Mouse (Mus musculus): ENCODE data around the gene Pced1b. TPM values are rescaled to one million over a fixed set of nuclear protein-coding genes. Genes with fewer than 3 reads are reported as not detected.
A peak's percentile ranks its signal among the peaks of the same experiment; 100 is the strongest.

Pced1b gene
- polyA plus RNA-seq, 1 experiment from 2014 or later, result 8.7 TPM

DNA sequence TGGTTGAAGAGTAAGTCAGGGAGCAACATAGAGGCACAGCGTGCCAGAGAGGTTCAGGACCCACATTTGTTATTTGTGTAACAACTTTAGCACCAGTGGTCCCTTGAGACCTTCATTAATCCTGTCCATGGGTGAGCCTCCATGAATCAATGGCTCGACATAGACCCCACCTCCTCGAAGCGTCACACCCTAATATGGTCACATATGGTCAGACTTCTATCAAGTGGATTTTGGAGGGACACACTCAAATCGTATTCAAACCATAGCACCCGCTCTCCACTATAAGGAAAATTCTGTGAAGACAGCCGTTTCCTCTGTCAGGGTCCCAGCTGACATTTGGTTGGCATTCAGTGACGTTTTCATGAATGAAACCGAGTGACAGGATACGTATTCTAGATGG lies 2.4 kb downstream of the Pced1b start:
- H3K4me1 ChIP-seq (ENCODE audit: control insufficient read depth, insufficient read depth, low read length), result no peaks in the 10 kb centered on the region
- peaks cover 3% of the 10 kb centered on the region; the same call in 1 of the 2 replicates for H3K9me3 ChIP-seq (ENCODE audit: control insufficient read depth, low read length)
- H3K36me3 ChIP-seq (ENCODE audit: control insufficient read depth, insufficient read depth, low read length), result no peaks in the 10 kb centered on the region
- no peak overlapping the region for H3K9ac ChIP-seq (ENCODE audit: low read depth, low read length)
- WGBS, result 90% methylated on average over 10 of the region's 10 CpGs
- no peak overlapping the region for H3K4me2 ChIP-seq (replicated peaks; ENCODE audit: low read depth, low read length)
- H3K27ac ChIP-seq (ENCODE audit: low read depth, low read length), result no peak overlapping the region
- no peaks in the 10 kb centered on the region for H3K27me3 ChIP-seq (ENCODE audit: control insufficient read depth, insufficient read depth, low read length)
- no peak overlapping the region for H3K4me3 ChIP-seq (ENCODE audit: low read length)
- ATAC-seq (ENCODE audit: low FRiP score, low TSS enrichment), result no peak

DNA sequence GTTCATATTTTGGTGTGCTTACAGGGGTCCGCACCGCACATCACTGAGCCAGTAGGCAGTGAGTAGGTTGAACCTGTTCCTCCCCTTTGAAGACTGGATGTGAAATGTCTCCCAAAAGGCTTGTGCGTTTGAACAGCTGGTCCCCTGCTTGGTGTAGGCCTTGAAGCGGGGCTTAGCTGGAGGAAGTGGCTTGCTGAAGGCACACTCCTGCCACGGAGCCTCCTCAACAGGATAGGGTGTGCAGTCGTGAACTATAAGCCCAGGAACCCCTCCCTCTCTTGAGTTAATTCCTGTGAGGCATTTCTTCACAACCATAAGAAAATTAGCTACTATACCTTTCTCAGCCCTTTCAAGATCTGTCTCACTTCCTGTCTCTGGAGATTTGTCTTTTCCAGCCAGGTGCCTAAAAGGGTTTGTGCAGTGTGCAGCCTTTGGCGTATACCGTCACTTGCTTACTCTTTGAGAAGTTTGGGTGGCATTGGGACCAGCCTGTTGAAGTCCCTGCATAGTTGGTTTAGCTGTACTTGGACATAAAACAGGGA lies 5.7 kb downstream of the Pced1b start:
- no peak overlapping the region for H3K27ac ChIP-seq (ENCODE audit: low read depth, low read length)
- H3K36me3 ChIP-seq (ENCODE audit: control insufficient read depth, insufficient read depth, low read length), result no peaks in the 10 kb centered on the region
- H3K4me1 ChIP-seq (ENCODE audit: control insufficient read depth, insufficient read depth, low read length), result no peaks in the 10 kb centered on the region
- ATAC-seq (ENCODE audit: low FRiP score, low TSS enrichment), result no peak
- peaks cover 3% of the 10 kb centered on the region; the same call in 1 of the 2 replicates for H3K9me3 ChIP-seq (ENCODE audit: control insufficient read depth, low read length)
- H3K4me2 ChIP-seq (replicated peaks; ENCODE audit: low read depth, low read length), result no peak overlapping the region
- H3K9ac ChIP-seq (ENCODE audit: low read depth, low read length), result no peak overlapping the region
- no peak overlapping the region for H3K4me3 ChIP-seq (ENCODE audit: low read length)
- no peaks in the 10 kb centered on the region for H3K27me3 ChIP-seq (ENCODE audit: control insufficient read depth, insufficient read depth, low read length)
- WGBS, result 79% methylated on average over 8 of the region's 8 CpGs

DNA sequence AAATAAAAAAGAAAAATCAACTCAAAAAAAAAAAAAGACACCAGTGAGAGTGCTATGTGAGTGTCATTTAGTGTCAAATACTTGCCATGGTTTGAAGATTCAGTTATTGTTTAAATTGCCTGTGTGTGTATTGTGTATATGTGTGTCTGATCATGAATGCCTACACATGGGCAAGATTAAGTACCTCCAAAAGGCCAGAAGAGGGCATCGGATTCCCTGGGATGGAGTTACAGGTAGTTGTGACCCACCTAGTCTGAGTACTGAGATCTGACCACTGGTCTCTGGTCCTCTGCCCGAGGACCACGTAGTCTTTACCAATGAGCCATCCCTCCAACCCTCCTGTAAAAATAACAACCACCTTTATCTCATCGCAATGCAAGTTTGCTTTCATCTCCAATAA lies 7.5 kb downstream of the Pced1b start:
- peaks cover 2% of the 10 kb centered on the region; the same call in 1 of the 2 replicates for H3K4me1 ChIP-seq (ENCODE audit: control insufficient read depth, insufficient read depth, low read length)
- no peak overlapping the region for H3K27ac ChIP-seq (ENCODE audit: low read depth, low read length)
- no peaks in the 10 kb centered on the region for H3K27me3 ChIP-seq (ENCODE audit: control insufficient read depth, insufficient read depth, low read length)
- WGBS, result 91% methylated on average over 4 of the region's 4 CpGs
- no peak overlapping the region for H3K9ac ChIP-seq (ENCODE audit: low read depth, low read length)
- H3K4me2 ChIP-seq (replicated peaks; ENCODE audit: low read depth, low read length), result no peak overlapping the region
- H3K9me3 ChIP-seq (ENCODE audit: control insufficient read depth, low read length), result peaks cover 3% of the 10 kb centered on the region; the same call in 1 of the 2 replicates
- H3K36me3 ChIP-seq (ENCODE audit: control insufficient read depth, insufficient read depth, low read length), result no peaks in the 10 kb centered on the region
- no peak overlapping the region for H3K4me3 ChIP-seq (ENCODE audit: low read length)
- no peak for ATAC-seq (ENCODE audit: low FRiP score, low TSS enrichment)

DNA sequence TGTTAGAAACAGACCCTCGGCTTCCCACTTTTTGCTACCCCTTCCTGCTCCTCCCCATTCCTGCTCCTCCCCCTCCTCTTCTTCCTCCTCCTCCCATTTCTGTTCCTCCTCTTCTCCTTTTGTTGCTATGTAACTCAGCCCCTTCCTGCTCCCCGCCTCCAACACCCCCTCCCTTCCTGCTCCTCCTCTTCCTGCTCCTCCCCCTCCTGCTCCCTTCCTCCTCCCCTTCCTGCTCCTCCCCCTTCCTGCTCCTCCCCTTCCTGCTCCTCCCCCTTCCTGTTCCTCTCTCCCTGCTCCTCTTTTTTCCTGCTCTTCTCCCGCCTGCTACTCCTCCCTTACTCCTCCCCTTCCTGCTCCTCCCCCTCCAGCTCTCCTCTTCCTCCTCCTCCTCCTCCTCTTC lies 8.9 kb downstream of the Pced1b start:
- H3K4me3 ChIP-seq (ENCODE audit: low read length), result no peak overlapping the region
- H3K27ac ChIP-seq (ENCODE audit: low read depth, low read length), result no peak overlapping the region
- no peaks in the 10 kb centered on the region for H3K36me3 ChIP-seq (ENCODE audit: control insufficient read depth, insufficient read depth, low read length)
- no peak for ATAC-seq (ENCODE audit: low FRiP score, low TSS enrichment)
- H3K9me3 ChIP-seq (ENCODE audit: control insufficient read depth, low read length), result no peaks in the 10 kb centered on the region
- no peaks in the 10 kb centered on the region for H3K27me3 ChIP-seq (ENCODE audit: control insufficient read depth, insufficient read depth, low read length)
- no peak overlapping the region for H3K4me2 ChIP-seq (replicated peaks; ENCODE audit: low read depth, low read length)
- peaks cover 3% of the 10 kb centered on the region; the same call in 1 of the 2 replicates for H3K4me1 ChIP-seq (ENCODE audit: control insufficient read depth, insufficient read depth, low read length)
- 82% methylated on average over 3 of the region's 3 CpGs for WGBS
- no peak overlapping the region for H3K9ac ChIP-seq (ENCODE audit: low read depth, low read length)

DNA sequence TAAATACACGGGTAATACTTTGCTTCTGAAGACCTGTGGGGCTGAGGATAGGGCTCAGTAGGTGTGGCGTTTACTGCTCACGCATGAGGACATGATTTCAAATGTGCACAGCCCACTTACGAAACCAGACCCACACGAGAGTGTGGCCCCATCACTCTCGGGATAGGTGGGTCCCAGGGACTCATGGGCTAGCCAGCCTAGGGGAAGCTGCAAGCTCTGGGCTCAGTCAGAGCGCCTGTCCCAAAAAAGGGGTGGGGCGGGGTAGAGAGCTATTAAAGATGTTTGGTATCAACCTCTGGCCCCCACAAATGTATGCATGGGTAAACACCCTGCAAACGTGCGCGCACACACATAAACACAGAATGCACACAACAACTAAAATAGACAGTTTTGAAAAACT lies 9.5 kb downstream of the Pced1b start:
- Histone ChIP-seq H3K9ac (ENCODE audit: low read depth, low read length) (no peak overlapping the region), H3K4me2 (replicated peaks; ENCODE audit: low read depth, low read length) (no peak overlapping the region), H3K27me3 (ENCODE audit: control insufficient read depth, insufficient read depth, low read length) (no peaks in the 10 kb centered on the region), H3K36me3 (ENCODE audit: control insufficient read depth, insufficient read depth, low read length) (no peaks in the 10 kb centered on the region), H3K9me3 (ENCODE audit: control insufficient read depth, low read length) (no peaks in the 10 kb centered on the region), H3K27ac (ENCODE audit: low read depth, low read length) (no peak overlapping the region), H3K4me1 (ENCODE audit: control insufficient read depth, insufficient read depth, low read length) (peaks cover 3% of the 10 kb centered on the region; the same call in 1 of the 2 replicates), H3K4me3 (ENCODE audit: low read length) (no peak overlapping the region)
- 0 out of 2 replicates have a peak, but pooled peaks have one; percentile 33 for ATAC-seq (ENCODE audit: low FRiP score, low TSS enrichment)
- WGBS, result 92% methylated on average over 11 of the region's 11 CpGs

DNA sequence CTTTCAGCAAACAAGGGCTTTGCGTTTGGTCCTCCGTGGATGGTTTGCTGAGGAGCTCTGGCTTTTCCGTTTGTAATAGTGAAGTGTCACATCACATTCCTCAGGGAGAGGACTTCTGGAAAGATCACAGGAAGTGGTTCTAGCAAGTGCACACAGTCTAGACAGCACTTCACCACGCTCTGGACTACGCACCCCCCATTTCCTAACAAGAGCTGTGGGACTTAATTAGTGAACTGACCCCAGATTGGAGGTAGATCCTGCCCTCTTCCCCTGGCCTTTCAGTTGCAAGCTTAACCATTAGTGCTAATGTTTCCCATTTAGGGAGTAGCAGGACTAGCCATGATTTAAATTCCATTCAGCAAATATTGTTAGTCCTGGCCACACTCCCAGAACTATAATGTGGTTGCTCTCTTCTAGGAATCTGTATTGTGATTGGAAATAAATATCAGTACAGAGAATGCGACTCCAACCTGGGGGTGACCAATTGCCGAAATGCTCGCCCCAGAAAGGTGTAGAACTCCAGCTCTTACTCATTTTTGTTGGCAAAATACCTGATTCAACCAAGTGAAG lies 10.4 kb downstream of the Pced1b start:
- no peaks in the 10 kb centered on the region for H3K27me3 ChIP-seq (ENCODE audit: control insufficient read depth, insufficient read depth, low read length)
- peaks cover 3% of the 10 kb centered on the region; the same call in 1 of the 2 replicates for H3K4me1 ChIP-seq (ENCODE audit: control insufficient read depth, insufficient read depth, low read length)
- peak; percentile 51 for ATAC-seq (ENCODE audit: low FRiP score, low TSS enrichment)
- no peak overlapping the region for H3K4me3 ChIP-seq (ENCODE audit: low read length)
- H3K9ac ChIP-seq (ENCODE audit: low read depth, low read length), result no peak overlapping the region
- no peak overlapping the region for H3K4me2 ChIP-seq (replicated peaks; ENCODE audit: low read depth, low read length)
- H3K27ac ChIP-seq (ENCODE audit: low read depth, low read length), result no peak overlapping the region
- no peaks in the 10 kb centered on the region for H3K9me3 ChIP-seq (ENCODE audit: control insufficient read depth, low read length)
- 44% methylated on average over 8 of the region's 8 CpGs for WGBS
- no peaks in the 10 kb centered on the region for H3K36me3 ChIP-seq (ENCODE audit: control insufficient read depth, insufficient read depth, low read length)

DNA sequence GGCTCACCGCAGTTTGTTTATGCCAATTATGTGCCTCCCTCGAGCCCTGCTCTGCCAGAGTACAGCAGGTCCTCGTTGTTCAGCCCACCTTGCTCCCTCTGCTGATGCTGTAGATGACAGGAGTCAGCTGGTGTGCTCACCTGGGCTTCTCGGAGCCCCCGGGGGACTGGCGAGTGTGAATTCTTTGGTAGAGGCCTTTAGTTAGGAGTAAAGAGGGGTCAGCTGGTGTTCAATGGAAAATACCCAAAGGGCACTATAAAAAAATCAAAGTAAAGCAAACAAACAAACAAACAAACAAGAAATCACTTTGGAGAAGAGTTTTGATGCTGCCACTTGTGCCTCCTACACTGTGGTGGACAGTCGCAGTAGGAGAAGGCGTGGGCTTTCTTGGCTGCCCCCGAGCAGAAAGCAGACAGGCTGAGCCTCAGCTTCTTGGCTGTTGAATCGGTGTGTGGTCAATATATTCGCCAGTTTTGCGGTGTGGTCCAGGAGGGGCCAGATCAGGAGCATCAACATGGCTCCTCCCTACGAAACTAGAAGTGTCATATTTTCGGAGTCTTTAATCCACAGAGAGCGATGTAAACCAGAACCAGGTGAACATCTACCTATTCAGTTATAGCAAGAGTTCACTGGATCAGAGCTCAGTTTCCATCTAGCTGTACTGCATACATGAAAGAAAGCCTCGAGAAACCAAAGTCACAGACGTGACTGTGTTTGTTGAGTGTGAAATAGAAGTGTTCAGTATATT lies 11.8 kb downstream of the Pced1b start:
- Histone ChIP-seq H3K9ac (ENCODE audit: low read depth, low read length) (no peak overlapping the region), H3K4me3 (ENCODE audit: low read length) (no peak overlapping the region), H3K4me1 (ENCODE audit: control insufficient read depth, insufficient read depth, low read length) (peaks cover 3% of the 10 kb centered on the region; the same call in 1 of the 2 replicates), H3K4me2 (replicated peaks; ENCODE audit: low read depth, low read length) (no peak overlapping the region), H3K9me3 (ENCODE audit: control insufficient read depth, low read length) (no peaks in the 10 kb centered on the region), H3K27ac (ENCODE audit: low read depth, low read length) (no peak overlapping the region), H3K36me3 (ENCODE audit: control insufficient read depth, insufficient read depth, low read length) (no peaks in the 10 kb centered on the region), H3K27me3 (ENCODE audit: control insufficient read depth, insufficient read depth, low read length) (no peaks in the 10 kb centered on the region)
- ATAC-seq (ENCODE audit: low FRiP score, low TSS enrichment), result no peak
- 78% methylated on average over 17 of the region's 17 CpGs for WGBS

DNA sequence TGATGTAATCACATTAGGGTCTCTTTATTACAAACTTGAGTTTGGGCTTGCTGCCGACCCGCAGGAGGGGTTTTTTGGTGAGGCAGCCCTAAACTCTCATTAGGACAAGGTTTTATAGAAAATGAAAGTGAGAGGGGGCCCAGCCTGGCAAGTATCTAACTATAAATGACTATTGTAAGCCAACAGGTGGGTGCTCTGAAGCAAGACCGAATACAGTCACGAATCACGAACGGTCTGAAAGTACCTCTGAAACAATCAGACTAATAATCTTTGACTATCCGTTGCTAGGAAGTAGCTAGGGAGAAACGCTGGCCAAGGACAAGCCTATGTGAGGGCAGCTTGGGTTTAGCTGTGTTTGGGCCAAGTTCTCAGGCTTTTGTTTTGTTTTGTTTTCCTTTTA lies 12.4 kb downstream of the Pced1b start:
- H3K27me3 ChIP-seq (ENCODE audit: control insufficient read depth, insufficient read depth, low read length), result no peaks in the 10 kb centered on the region
- H3K9ac ChIP-seq (ENCODE audit: low read depth, low read length), result no peak overlapping the region
- H3K9me3 ChIP-seq (ENCODE audit: control insufficient read depth, low read length), result no peaks in the 10 kb centered on the region
- peaks cover 3% of the 10 kb centered on the region; the same call in 1 of the 2 replicates for H3K4me1 ChIP-seq (ENCODE audit: control insufficient read depth, insufficient read depth, low read length)
- no peak for ATAC-seq (ENCODE audit: low FRiP score, low TSS enrichment)
- no peak overlapping the region for H3K4me3 ChIP-seq (ENCODE audit: low read length)
- H3K4me2 ChIP-seq (replicated peaks; ENCODE audit: low read depth, low read length), result no peak overlapping the region
- 75% methylated on average over 8 of the region's 8 CpGs for WGBS
- H3K36me3 ChIP-seq (ENCODE audit: control insufficient read depth, insufficient read depth, low read length), result no peaks in the 10 kb centered on the region
- H3K27ac ChIP-seq (ENCODE audit: low read depth, low read length), result no peak overlapping the region
